Mouse (Mus musculus): ENCODE data around the gene Ring1. TPM values are rescaled to one million over a fixed set of nuclear protein-coding genes. Genes with fewer than 3 reads are reported as not detected.
"Not testable (repeated sequence)": the region's sequence is repeated elsewhere in the genome, so short reads cannot be mapped to it uniquely, and the experiment has no call there.

The Ring1 gene
- total RNA-seq, 1 experiment from 2014 or later, result 14.8 TPM

GRCm38 (mm10) chr17:34029890-34030595, 5.6 kb upstream of the Ring1 start:
- ATAC-seq (ENCODE audit: extremely low read depth, insufficient number of reproducible peaks, low FRiP score, poor library complexity, severe bottlenecking), result no peak

DNA sequence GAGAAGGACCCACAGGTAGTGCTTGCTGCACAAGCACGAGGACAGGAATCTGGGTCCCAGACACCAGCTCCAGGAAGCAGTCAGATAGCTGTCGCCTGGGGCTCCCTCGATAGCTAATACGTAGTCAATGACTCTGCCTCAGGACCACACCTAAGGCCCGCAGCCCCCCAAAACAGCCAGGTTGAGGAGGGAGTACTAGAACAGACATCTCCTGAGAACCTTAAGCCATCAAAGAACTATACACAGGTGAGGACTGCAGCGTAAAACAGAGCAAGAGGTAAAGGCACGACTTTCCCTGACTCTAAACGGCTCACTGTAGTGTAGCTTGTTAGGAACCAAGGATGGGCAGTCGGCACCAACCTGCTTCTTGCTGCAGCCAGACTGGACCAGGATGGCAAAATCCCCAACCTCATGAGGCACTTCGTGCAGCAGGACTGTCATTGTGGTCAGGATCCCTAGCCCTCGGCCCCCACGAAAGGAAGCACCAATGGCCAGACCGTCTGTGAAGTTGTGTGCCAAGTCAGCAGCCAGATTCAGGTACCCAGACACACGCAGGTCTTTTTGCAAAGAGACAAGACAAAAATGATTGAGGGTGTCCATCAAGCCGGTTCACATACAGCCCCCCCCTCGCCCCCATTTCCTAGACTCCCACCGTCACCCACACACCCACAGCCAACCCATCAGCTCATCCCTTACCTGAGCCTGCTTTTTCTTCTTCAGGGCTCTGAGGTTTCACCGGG, 4.8 kb upstream of the Ring1 start:
- no peak for ATAC-seq (ENCODE audit: extremely low read depth, insufficient number of reproducible peaks, low FRiP score, poor library complexity, severe bottlenecking)

DNA sequence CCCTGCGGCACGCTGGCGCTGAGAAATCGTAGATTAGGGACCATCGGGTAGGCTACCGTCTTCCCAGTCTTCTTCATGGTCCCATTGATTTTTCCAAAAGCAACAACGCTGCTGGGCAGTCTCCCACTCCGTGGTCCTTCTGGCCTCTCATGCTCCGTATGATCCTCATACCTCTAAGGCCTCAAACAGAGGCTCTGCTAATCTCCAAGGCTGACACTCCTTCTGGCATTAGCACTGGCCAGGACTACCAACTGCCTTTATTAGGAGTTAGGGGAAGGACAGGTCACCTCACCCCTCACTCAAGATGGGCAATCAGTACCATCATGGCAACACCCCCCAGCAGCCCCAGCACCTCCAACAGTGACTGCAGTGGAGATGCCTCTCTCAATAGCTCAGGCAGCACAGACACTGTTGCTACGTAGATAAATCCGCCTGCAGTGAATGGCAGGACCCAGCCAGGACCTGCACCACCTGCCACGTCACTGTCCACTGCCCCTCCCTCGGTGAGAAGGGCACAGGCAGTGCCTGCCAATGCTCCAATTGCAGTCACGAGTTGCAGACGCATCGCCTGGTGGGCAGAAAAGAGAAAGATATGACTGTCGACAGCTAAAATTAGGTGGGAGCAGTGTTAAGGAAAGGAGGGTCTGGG, 4.1 kb upstream of the Ring1 start:
- no peak for ATAC-seq (ENCODE audit: extremely low read depth, insufficient number of reproducible peaks, low FRiP score, poor library complexity, severe bottlenecking)

DNA sequence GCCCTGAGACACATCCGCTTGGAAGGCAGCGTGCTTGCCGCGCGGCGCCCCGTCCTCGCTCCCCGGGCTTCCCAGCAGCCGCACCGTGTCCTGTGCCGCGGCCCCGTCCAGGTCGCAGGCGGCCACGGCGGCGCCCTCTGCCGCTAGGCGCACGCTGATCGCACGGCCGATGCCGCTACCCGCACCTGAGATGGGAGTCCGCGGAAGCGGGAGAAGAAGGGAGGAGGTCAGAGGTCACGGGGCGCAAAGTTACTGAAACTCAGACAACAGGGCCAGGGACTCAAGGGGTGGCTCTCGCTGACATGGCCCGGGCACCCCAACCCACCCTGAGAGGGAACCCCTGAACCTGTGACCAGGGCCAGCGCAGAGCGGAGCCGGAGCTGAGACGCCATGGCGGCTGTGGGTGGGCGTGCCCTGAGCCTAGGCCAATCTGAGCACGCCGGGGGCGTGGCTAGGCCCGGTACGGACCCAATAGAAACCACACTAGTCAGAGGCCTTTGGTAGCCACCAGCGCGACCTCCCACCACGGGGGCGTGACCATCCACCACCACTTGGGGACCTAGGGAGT, 3.3 kb upstream of the Ring1 start, which contains the start of gene H2-Ke6:
Gene H2-Ke6 (minus strand): TSS at position 405 of the 568 bp plus-strand sequence.
- peak; percentile 47 for ATAC-seq (ENCODE audit: extremely low read depth, insufficient number of reproducible peaks, low FRiP score, poor library complexity, severe bottlenecking)

DNA sequence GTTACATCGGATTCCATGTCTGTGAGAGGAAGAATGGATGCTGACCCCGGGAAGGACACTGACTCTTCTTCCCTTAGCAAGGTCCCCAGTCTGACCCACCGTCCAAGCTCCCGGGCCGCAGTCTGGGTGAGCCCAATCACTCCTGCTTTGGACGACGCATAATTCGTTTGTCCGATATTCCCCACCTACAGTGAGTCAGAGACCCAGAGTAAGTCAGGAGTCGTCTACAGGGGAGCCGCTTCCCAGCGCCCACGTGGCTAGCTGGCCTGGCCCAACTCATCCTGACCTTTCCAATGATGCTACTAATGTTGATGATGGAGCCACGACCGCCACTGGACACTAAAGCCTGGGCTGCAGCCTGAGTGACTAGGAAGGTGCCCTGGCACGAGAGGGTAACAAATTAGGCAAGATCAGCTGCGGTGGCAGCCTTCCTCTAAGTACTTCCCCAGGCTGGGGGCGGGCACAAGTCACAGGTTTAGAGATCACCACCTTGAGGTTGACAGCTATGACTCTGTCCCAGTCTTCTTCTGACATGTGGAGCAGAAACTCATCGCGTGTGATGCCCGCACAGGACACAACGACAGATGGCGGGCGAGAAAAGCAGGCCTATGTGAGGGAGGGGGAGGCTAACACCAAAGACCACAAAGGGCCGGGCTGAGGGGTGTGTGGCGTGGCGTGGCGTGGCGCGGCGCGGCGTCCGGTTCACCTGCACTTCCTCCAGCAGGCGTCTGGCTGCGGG, 2.6 kb upstream of the Ring1 start:
- peak; percentile 56 for ATAC-seq (ENCODE audit: extremely low read depth, insufficient number of reproducible peaks, low FRiP score, poor library complexity, severe bottlenecking)

GRCm38 (mm10) chr17:34026221-34026620, 1.7 kb upstream of the Ring1 start:
- ATAC-seq (ENCODE audit: extremely low read depth, insufficient number of reproducible peaks, low FRiP score, poor library complexity, severe bottlenecking), result no peak

GRCm38 (mm10) chr17:34025756-34026151, 1.3 kb upstream of the Ring1 start:
- no peak for ATAC-seq (ENCODE audit: extremely low read depth, insufficient number of reproducible peaks, low FRiP score, poor library complexity, severe bottlenecking)

- ATAC-seq (ENCODE audit: extremely low read depth, insufficient number of reproducible peaks, low FRiP score, poor library complexity, severe bottlenecking), result no peak
Measured at GRCm38 (mm10) chr17:34024861-34025755, 628 bp upstream of the Ring1 start.

DNA sequence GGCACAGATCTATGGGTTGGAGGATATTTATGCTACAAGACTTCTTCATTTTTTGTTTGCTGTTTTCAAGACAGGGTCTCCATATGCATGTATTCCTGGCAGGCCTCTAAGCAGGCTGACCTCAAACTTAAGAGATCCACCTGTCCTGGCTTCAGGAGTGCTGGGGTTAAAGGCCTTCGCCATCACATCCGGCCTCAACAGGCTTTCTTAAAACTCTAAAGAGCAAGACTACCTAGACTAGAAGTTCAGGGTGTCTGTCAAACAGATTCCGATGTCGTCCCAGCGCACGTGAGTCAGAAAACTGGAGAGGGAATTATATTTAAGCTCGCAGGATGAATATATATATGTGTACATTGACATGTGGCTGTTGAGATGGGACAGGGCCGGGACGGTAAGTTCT, 802 bp downstream of the Ring1 start:
- no peak for ATAC-seq (ENCODE audit: extremely low read depth, insufficient number of reproducible peaks, low FRiP score, poor library complexity, severe bottlenecking)

DNA sequence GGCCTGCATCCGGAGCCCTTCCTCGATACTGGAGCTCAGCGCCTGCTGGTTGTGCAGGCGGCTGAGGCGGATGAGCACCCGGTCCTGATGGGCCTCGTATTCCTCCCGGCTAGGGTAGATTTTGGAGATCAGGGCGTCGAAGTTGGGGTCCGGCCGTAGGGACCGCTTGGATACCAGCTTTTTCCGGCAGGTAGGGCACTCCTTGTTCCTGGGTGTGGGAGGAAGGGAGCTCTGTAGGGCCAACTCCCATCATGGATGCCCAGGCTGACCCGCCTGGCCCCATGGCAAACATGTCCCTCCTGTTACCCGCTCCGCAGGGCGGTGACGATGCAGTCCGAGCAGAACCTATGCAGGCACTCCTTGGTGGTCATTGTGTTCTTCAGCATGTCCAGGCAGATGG, 1.5 kb downstream of the Ring1 start:
- no peak for ATAC-seq (ENCODE audit: extremely low read depth, insufficient number of reproducible peaks, low FRiP score, poor library complexity, severe bottlenecking)

GRCm38 (mm10) chr17:34022414-34022783, 2.1 kb downstream of the Ring1 start:
- no peak for ATAC-seq (ENCODE audit: extremely low read depth, insufficient number of reproducible peaks, low FRiP score, poor library complexity, severe bottlenecking)

- ATAC-seq (ENCODE audit: extremely low read depth, insufficient number of reproducible peaks, low FRiP score, poor library complexity, severe bottlenecking), result no peak
Measured at GRCm38 (mm10) chr17:34021539-34022413, 2.7 kb downstream of the Ring1 start.

DNA sequence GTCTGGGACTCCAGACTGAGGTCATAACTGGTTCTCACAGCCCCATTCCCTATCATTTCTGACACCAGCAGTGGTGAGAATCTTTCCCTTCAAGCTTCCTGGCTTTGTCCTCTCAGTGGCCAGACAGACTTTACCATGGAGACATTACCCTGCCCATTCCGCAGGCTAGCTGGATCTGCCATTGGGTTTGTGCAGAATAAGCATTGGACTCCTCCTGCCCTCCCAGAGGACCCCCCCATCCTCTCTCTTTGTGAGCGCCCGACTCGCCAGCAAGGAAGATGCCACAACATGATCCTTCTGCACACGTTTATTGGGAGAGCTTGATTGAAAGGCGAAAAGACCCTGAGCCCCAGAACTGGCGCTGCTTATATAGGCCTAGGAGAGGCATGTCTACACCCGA, 11.0 kb downstream of the Ring1 start:
- no peak for ATAC-seq (ENCODE audit: extremely low read depth, insufficient number of reproducible peaks, low FRiP score, poor library complexity, severe bottlenecking)

GRCm38 (mm10) chr17:34010156-34010555, 14.3 kb downstream of the Ring1 start:
- ATAC-seq (ENCODE audit: extremely low read depth, insufficient number of reproducible peaks, low FRiP score, poor library complexity, severe bottlenecking), result no peak

- no peak for ATAC-seq (ENCODE audit: extremely low read depth, insufficient number of reproducible peaks, low FRiP score, poor library complexity, severe bottlenecking)
Measured at GRCm38 (mm10) chr17:34006570-34006969, 17.9 kb downstream of the Ring1 start.

DNA sequence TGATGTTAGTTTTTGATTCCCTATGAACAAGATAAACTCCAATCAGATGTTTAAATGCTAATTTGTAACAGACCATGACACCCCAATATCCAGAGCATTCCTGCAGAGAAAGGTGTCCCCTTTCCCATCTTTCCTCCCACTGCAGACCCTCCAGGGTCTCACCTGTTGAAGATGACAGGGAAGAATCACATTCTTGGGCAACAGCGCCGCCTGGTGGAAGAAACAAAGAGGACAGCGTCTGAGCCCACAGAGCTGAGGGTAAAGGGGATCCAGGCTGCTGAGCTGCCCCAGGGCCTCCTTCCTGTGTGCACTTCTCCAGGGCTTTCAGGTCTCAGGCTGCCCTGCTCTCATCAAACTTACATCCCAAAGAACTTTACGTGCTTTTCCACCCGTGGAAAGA, 21.1 kb downstream of the Ring1 start:
- no peak for ATAC-seq (ENCODE audit: extremely low read depth, insufficient number of reproducible peaks, low FRiP score, poor library complexity, severe bottlenecking)

DNA sequence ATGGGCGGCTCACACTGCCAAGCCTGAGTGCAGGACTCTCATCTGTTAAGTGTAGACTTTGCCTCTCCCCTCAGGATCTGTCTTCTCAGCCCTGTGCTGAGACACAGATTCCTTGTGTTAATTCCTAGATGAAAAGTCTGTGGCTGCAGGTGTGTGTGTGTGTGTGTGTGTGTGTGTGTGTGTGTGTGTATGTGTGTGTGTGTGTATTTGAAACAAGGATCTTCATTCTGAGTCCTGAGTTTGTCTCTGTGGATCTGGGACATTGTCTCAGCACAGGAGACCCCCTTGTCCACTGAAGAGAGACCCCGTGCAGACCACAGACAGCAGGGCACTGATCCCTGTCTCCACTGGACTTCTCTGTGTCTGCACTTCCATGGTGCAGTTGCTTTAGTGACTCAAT, 23.7 kb downstream of the Ring1 start:
- not testable (repeated sequence) for ATAC-seq (ENCODE audit: extremely low read depth, insufficient number of reproducible peaks, low FRiP score, poor library complexity, severe bottlenecking)

All from neutrophil, adult 5-6 weeks (primary cell).